Comparison of ENCODE assay signal across 18 mouse cellular contexts in the genomic region with DNA sequence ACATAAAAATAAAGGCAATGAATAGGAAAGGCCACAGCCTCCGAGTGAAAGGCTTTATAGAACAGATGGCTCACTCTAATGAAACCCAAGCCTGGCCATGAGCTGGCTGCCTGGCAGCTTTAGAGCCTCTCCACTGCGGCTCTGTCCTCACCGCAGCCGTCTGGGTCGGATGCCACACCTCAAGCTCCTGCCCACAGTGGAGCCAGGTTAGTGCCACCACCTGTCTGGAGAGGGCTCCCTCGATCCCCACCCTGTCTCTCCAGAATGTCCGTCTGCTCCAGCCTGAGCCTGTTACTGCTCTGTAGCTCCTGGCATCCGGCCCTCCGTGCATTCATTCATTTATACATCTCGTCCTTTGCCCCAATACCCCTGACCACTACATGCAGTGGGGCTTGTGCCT. TPM values are rescaled to one million over a fixed set of nuclear protein-coding genes. Genes with fewer than 3 reads are reported as not detected.
DNase-seq lines count a peak whose midpoint lies in the region; ATAC-seq and TF ChIP-seq lines count a peak whose summit lies in the region.
"Had no signal": no experiment of that assay in that cellular context is flagged by ENCODE, and none has a peak within 500 bp of the region (broad histone marks: within the 10 kb centered on the region; RNA-seq: fewer than 3 reads in every experiment).

No protein-coding gene starts in this region.

- no peak for TF ChIP-seq CTCF in gastrocnemius, adult 2 months (IDR thresholded peaks at IDR 0.05)

- no peak overlapping the region for H3K4me3 ChIP-seq in gastrocnemius, adult 2 months
- H3K4me3 ChIP-seq in myocyte: no peak overlapping the region
- H3K4me3 ChIP-seq: lung, embryonic 15.5 days had no signal

- no peak overlapping the region for H3K4me2 ChIP-seq in myocyte (ENCODE audit: low read depth)
- H3K4me2 ChIP-seq: lung, embryonic 15.5 days had no signal

- H3K27ac ChIP-seq in gastrocnemius, adult 2 months: no peak overlapping the region
- H3K27ac ChIP-seq: liver, embryonic 14.5 days; lung, embryonic 15.5 days had no signal

- DNase-seq in cerebellum, adult 11-12 months: peak; percentile 15
- no peak for DNase-seq in cerebellum, postnatal 4 days (ENCODE audit: low spot score in 2 of 2)
- DNase-seq in gastrocnemius, adult 2 months: peak; percentile 71
- no peak for DNase-seq in gastrocnemius, postnatal 25 days
- DNase-seq in cerebellum, postnatal 14 days: peak; percentile 71 to 72
- no peak for DNase-seq in layer of hippocampus, adult 9-11 months
- DNase-seq: adrenal gland, postnatal 14 days; gastrocnemius, postnatal 36 days; kidney, adult 8-10 months; kidney, postnatal 14 days; lung, postnatal 4 days; thymus, postnatal 25 days had no signal

- intact Hi-C loops in gastrocnemius, adult 2 months (cut with DNase I): loop anchor here (5.0 kb wide), 1 partner anchor 37 kb away; no protein-coding TSS in a partner anchor

- no peak overlapping the region for H3ac ChIP-seq in myocyte (ENCODE audit: control insufficient read depth, insufficient read length)

- ATAC-seq in erythroblast, adult 5-6 weeks (replicated peaks; ENCODE audit: low FRiP score, poor library complexity, severe bottlenecking): no peak
- ATAC-seq: activated CD4-positive, CD25-positive, alpha-beta regulatory T cell, adult 4 months had no signal

- no peaks in the 10 kb centered on the region for H3K27me3 ChIP-seq in myocyte (ENCODE audit: control insufficient read depth, insufficient read depth, insufficient read length)

- H3K36me3 ChIP-seq in myocyte (ENCODE audit: control insufficient read depth, insufficient read depth): no peaks in the 10 kb centered on the region
- H3K36me3 ChIP-seq: G1E; lung, embryonic 15.5 days had no signal

- no peak for TF ChIP-seq POLR2A in myocyte (IDR thresholded peaks at IDR 0.05; ENCODE audit: insufficient read length, low read depth)

- no peaks in the 10 kb centered on the region for H3K79me2 ChIP-seq in myocyte (ENCODE audit: control insufficient read depth, insufficient read depth)

TF ChIP-seq in myocyte, 11 proteins besides CTCF, POLR2A, EP300 and RAD21:
- no peak for TF ChIP-seq POLR2AphosphoS2 (IDR thresholded peaks at IDR 0.05; ENCODE audit: insufficient read length, low read depth)
- TF ChIP-seq REST (IDR thresholded peaks at IDR 0.05; ENCODE audit: insufficient read depth, insufficient read length): no peak
- no peak for TF ChIP-seq SRF (IDR thresholded peaks at IDR 0.05; ENCODE audit: control insufficient read depth, insufficient read length, low read depth)
- no peak for TF ChIP-seq USF1 (IDR thresholded peaks at IDR 0.05; ENCODE audit: low read depth)
- no peak for TF ChIP-seq TCF12 (IDR thresholded peaks at IDR 0.05; ENCODE audit: insufficient read depth, poor library complexity, severe bottlenecking)
- no peak for TF ChIP-seq TCF3 (IDR thresholded peaks at IDR 0.05; ENCODE audit: insufficient read length, low read depth)
- TF ChIP-seq E2F4 (IDR thresholded peaks at IDR 0.05; ENCODE audit: insufficient read depth): no peak
- TF ChIP-seq CEBPB (IDR thresholded peaks at IDR 0.05; ENCODE audit: insufficient read depth, poor library complexity, severe bottlenecking): no peak
- TF ChIP-seq MAX (IDR thresholded peaks at IDR 0.05; ENCODE audit: low read depth): no peak
- peak in 2 of 3 experiments; percentile 41 to 82 for TF ChIP-seq MYOD1 (IDR thresholded peaks at IDR 0.05; ENCODE audit: control insufficient read depth in 1 of 3, insufficient read length in 2 of 3, low read depth in 2 of 3)
- TF ChIP-seq MYOG (IDR thresholded peaks at IDR 0.05; ENCODE audit: control insufficient read depth in 1 of 3, insufficient read depth in 1 of 3, insufficient read length in 2 of 3, low read depth in 2 of 3): peak in 1 of 3 experiments; percentile 58
TF ChIP-seq in myocyte: peak in this region for 2.

RNA-seq across cellular contexts. Expression of a gene that starts 15.4 kb away (rescaled TPM):
- under 1 TPM; 0.08 to 0.86 TPM for total RNA-seq in gastrocnemius, adult 2 months (2021)
- under 1 TPM; 0.51 to 0.54 TPM for total RNA-seq in gastrocnemius, postnatal 25 days (2021)
- 2.1 TPM for polyA plus RNA-seq in myocyte (2012; fragmentation: generic; extraction: Trizol)
- total RNA-seq in erythroblast, adult 5-6 weeks (2015; ENCODE audit: low replicate concordance): not detected in 2 replicates
- total RNA-seq in erythroblast, adult 5-6 weeks (2017; ENCODE audit: low replicate concordance): not detected in 2 replicates
- polyA plus RNA-seq: activated CD4-positive, CD25-positive, alpha-beta regulatory T cell, adult 4 months had no signal

RNA-seq across cellular contexts. Expression of a gene that starts 42.9 kb away (rescaled TPM):
- total RNA-seq in gastrocnemius, adult 2 months (2021): under 1 TPM in 1 of 2 experiments, not detected in 1; 0.17 TPM
- total RNA-seq in gastrocnemius, postnatal 25 days (2021): under 1 TPM; 0.20 to 0.38 TPM
- polyA plus RNA-seq in myocyte (2012; fragmentation: generic; extraction: Trizol): 0.26 TPM
- 14.6 and 15.5 TPM in 2 replicates for total RNA-seq in erythroblast, adult 5-6 weeks (2015; ENCODE audit: low replicate concordance)
- total RNA-seq in erythroblast, adult 5-6 weeks (2017; ENCODE audit: low replicate concordance): 22.7 and 23.9 TPM in 2 replicates

RNA-seq across cellular contexts. Expression of a gene that starts 57.0 kb away (rescaled TPM):
- total RNA-seq in gastrocnemius, adult 2 months (2021): 10 to 100 TPM; 16.5 to 17.8 TPM
- total RNA-seq in gastrocnemius, postnatal 25 days (2021): 10 to 100 TPM; 14.9 to 15.7 TPM
- 61.2 TPM for polyA plus RNA-seq in myocyte (2012; fragmentation: generic; extraction: Trizol)
- 22.3 and 23.4 TPM in 2 replicates for total RNA-seq in erythroblast, adult 5-6 weeks (2015; ENCODE audit: low replicate concordance)
- total RNA-seq in erythroblast, adult 5-6 weeks (2017; ENCODE audit: low replicate concordance): 7.2 and 11.9 TPM in 2 replicates

Comparison
In these comparisons a context has a peak if more than half of its experiments do, and no peak if none do; other contexts are left out.
1. DNase-seq: peak in cerebellum, adult 11-12 months (single experiment), gastrocnemius, adult 2 months (single experiment) and cerebellum, postnatal 14 days (2 of 2); none in cerebellum, postnatal 4 days (0 of 2), gastrocnemius, postnatal 25 days (single experiment) and layer of hippocampus, adult 9-11 months (single experiment).
2. RNA of a gene that starts 42.9 kb away (total RNA-seq): 14.6 to 23.9 TPM in erythroblast, adult 5-6 weeks; 0.20 to 0.38 TPM in gastrocnemius, postnatal 25 days and 0.17 TPM in gastrocnemius, adult 2 months; every median in the first group is over 10 times any median in the second.